Mouse (Mus musculus): ENCODE measurements at regions not wholly inside any gene's neighbourhood (a gene's known extent, or its start where the extent isn't known, plus 50 kb on each side); places are given as distances from the start of the nearest gene placed in this dataset.

DNA sequence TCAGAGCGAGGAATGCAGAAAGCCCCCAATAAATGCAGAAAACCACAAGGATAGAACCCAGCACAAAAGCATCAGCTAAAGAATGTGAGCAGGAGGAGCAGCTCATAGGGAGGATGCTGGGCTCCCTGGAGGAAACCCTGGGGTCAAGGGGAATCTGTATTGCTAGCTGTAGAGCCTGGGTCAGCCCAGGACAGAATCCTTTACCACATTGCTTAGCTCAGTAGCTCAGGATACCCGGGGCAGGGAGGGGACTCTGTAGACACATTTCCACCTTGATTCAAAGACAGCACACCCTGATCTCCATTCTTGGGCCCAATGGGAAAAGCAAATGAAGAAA, 187.7 kb downstream of the Bcl2l11 start:
- no peak for TF ChIP-seq MAFK (IDR thresholded peaks at IDR 0.05; ENCODE audit: insufficient read depth, low read depth, low read length)
- no peak for TF ChIP-seq HCFC1 (IDR thresholded peaks at IDR 0.05; ENCODE audit: borderline replicate concordance, insufficient read depth, low read length)
- no peak for TF ChIP-seq ZNF384 (IDR thresholded peaks at IDR 0.05; ENCODE audit: low read depth, low read length)
- no peak for TF ChIP-seq ZC3H11A (IDR thresholded peaks at IDR 0.05; ENCODE audit: borderline replicate concordance, low read depth, low read length)
